Mouse (Mus musculus) MEL (cell line): ENCODE measurements at regions not wholly inside any gene's neighbourhood (a gene's known extent, or its start where the extent isn't known, plus 50 kb on each side); places are given as distances from the start of the nearest gene placed in this dataset.
A peak's percentile ranks its signal among the peaks of the same experiment; 100 is the strongest.

ENCODE experiments used
- DNase-seq: peaks from one replicate; pipeline ENCODE4 v3.0.0; 2011; ENCODE audit warnings: low read depth, low spot score
- H3K27ac ChIP-seq: 2 replicates; pipeline ENCODE4 v1.5.1; 2012; ENCODE audit warnings: low read depth, mild to moderate bottlenecking, control low read depth, low read length, moderate library complexity; ENCODE audit not compliant: control insufficient read depth
- H3K27me3 ChIP-seq, 2 experiments: fragments of 150-350 bp in 1 of 2; sonication (generic) in 1 of 2; 2 replicates each; pipeline ENCODE4 v1.6.1; 2012; ENCODE audit warnings: low read length in 2 of 2, mild to moderate bottlenecking in 2 of 2, improper control_type of control experiment in 1 of 2, moderate library complexity in 1 of 2; ENCODE audit not compliant: insufficient read depth in 2 of 2, control insufficient read depth in 1 of 2
- H3K36me3 ChIP-seq, 2 experiments: 2 replicates each; pipeline ENCODE4 v1.6.1; 2012 to 2014; ENCODE audit warnings: low read length in 2 of 2, improper control_type of control experiment in 1 of 2, inconsistent platforms in 1 of 2, mild to moderate bottlenecking in 1 of 2; ENCODE audit not compliant: insufficient read depth in 2 of 2, control insufficient read depth in 1 of 2
- H3K4me1 ChIP-seq, 2 experiments: fragments of 150-350 bp in 1 of 2; sonication (generic) in 1 of 2; 2 replicates each; pipeline ENCODE4 v1.6.1; 2012; ENCODE audit warnings: low read length in 2 of 2, improper control_type of control experiment in 1 of 2, mild to moderate bottlenecking in 1 of 2; ENCODE audit not compliant: insufficient read depth in 2 of 2, control insufficient read depth in 1 of 2
- H3K4me3 ChIP-seq, 2 experiments: fragments of 150-350 bp in 1 of 2; sonication (generic) in 1 of 2; 2 replicates each; pipeline ENCODE4 v1.5.1; 2012; ENCODE audit warnings: low read depth in 2 of 2, low read length in 2 of 2, mild to moderate bottlenecking in 2 of 2, moderate library complexity in 2 of 2, control low read depth in 1 of 2, improper control_type of control experiment in 1 of 2; ENCODE audit not compliant: control insufficient read depth in 1 of 2, insufficient read depth in 1 of 2
- H3K79me2 ChIP-seq: 2 replicates; pipeline ENCODE4 v1.6.1; 2012; ENCODE audit warnings: mild to moderate bottlenecking, low read length, moderate library complexity; ENCODE audit not compliant: control insufficient read depth, poor library complexity, insufficient read depth
- H3K9ac ChIP-seq: 2 replicates; pipeline ENCODE4 v1.6.1; 2012; ENCODE audit warnings: low read depth, mild to moderate bottlenecking, control low read depth, low read length, moderate library complexity; ENCODE audit not compliant: control insufficient read depth, poor library complexity, severe bottlenecking
- H3K9me3 ChIP-seq: fragments of 150-350 bp; sonication (generic); replicated peaks from 2 replicates; pipeline ENCODE4 v1.6.1; 2012; ENCODE audit warnings: mild to moderate bottlenecking, low read length, improper control_type of control experiment, moderate library complexity; ENCODE audit not compliant: insufficient read depth
- CHD2 ChIP-seq: IDR thresholded peaks from 2 replicates; pipeline ENCODE4 v1.6.1; 2011; ENCODE audit warnings: low read length, improper control_type of control experiment
- EP300 ChIP-seq, 2 experiments: IDR thresholded peaks; 2 replicates each; pipeline ENCODE4 v1.6.1; 2011; ENCODE audit warnings: improper control_type of control experiment in 2 of 2, low read length in 2 of 2, low read depth in 1 of 2, mild to moderate bottlenecking in 1 of 2
- ETS1 ChIP-seq: IDR thresholded peaks from 2 replicates; pipeline ENCODE4 v1.6.1; 2012; ENCODE audit warnings: low read depth, mild to moderate bottlenecking, inconsistent platforms, low read length, improper control_type of control experiment, moderate library complexity
- GATA1 ChIP-seq: IDR thresholded peaks from 2 replicates; pipeline ENCODE4 v1.6.1; 2011; ENCODE audit warnings: low read depth, low read length, improper control_type of control experiment
- HCFC1 ChIP-seq: IDR thresholded peaks from 2 replicates; pipeline ENCODE4 v1.6.1; 2012; ENCODE audit warnings: low read depth, mild to moderate bottlenecking, inconsistent platforms, low read length, improper control_type of control experiment, moderate library complexity
- JUND ChIP-seq: IDR thresholded peaks from 2 replicates; pipeline ENCODE4 v1.6.1; 2011; ENCODE audit warnings: low read depth, mild to moderate bottlenecking, improper control_type of control experiment, low read length
- MEF2A ChIP-seq: IDR thresholded peaks from 2 replicates; pipeline ENCODE4 v1.6.1; 2014; ENCODE audit warnings: low read depth, mild to moderate bottlenecking, inconsistent platforms, low read length, improper control_type of control experiment; ENCODE audit not compliant: poor library complexity, insufficient replicate concordance, severe bottlenecking; ENCODE audit errors: extremely low read depth
- POLR2AphosphoS2 ChIP-seq: IDR thresholded peaks from 2 replicates; pipeline ENCODE4 v1.6.1; 2011; ENCODE audit warnings: low read length, improper control_type of control experiment
- SIN3A ChIP-seq: IDR thresholded peaks from 2 replicates; pipeline ENCODE4 v1.6.1; 2012; ENCODE audit warnings: low read length, improper control_type of control experiment, inconsistent platforms
- SMC3 ChIP-seq: IDR thresholded peaks from 2 replicates; pipeline ENCODE4 v1.6.1; 2011; ENCODE audit warnings: low read depth, low read length, improper control_type of control experiment
- TCF12 ChIP-seq: IDR thresholded peaks from 2 replicates; pipeline ENCODE4 v1.6.1; 2014; ENCODE audit warnings: low read depth, mild to moderate bottlenecking, inconsistent platforms, low read length, improper control_type of control experiment, moderate library complexity
- USF1 ChIP-seq: IDR thresholded peaks from 2 replicates; pipeline ENCODE4 v1.6.1; 2014; ENCODE audit warnings: low read depth, mild to moderate bottlenecking, inconsistent platforms, low read length, improper control_type of control experiment, moderate library complexity
- ZKSCAN1 ChIP-seq: IDR thresholded peaks from 2 replicates; pipeline ENCODE4 v1.6.1; 2012; ENCODE audit warnings: low read depth, mild to moderate bottlenecking, inconsistent platforms, low read length, improper control_type of control experiment, moderate library complexity
- ZNF384 ChIP-seq: IDR thresholded peaks from 2 replicates; pipeline ENCODE4 v1.6.1; 2012; ENCODE audit warnings: low read depth, mild to moderate bottlenecking, inconsistent platforms, low read length, improper control_type of control experiment

DNA sequence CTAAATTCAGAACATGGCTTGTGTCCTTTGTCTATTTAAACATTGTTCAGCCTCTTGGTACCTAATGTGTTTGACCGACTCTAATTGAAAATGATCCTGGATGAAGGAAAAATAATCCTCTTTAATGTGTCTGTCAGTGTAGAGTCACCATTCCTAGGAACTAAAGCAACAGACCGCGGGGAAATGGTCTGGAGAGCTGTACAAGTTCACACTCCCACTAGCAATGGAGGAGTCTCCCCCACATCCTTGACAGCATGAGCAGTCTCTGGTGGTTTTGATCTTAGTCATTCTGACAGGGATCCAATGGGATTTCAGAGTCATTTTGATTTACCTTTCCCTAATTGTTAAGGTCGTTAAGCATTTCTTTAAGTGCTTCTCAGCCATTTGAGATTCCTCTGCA lies 403.4 kb upstream of the Ins1 start:
- no peak for TF ChIP-seq SIN3A
- no peak for TF ChIP-seq HCFC1
- TF ChIP-seq ZKSCAN1: no peak
- no peak for TF ChIP-seq MEF2A
- TF ChIP-seq USF1: no peak
- TF ChIP-seq CHD2: no peak
- TF ChIP-seq JUND: no peak
- no peak for TF ChIP-seq POLR2AphosphoS2
- TF ChIP-seq GATA1: no peak
- TF ChIP-seq, all 39 proteins: peak for 0
- H3K27me3 ChIP-seq: no peaks in the 10 kb centered on the region
- no peaks in the 10 kb centered on the region for H3K36me3 ChIP-seq
- no peak overlapping the region for H3K4me3 ChIP-seq
- H3K79me2 ChIP-seq: no peaks in the 10 kb centered on the region
- no peak for DNase-seq
- H3K27ac ChIP-seq: no peak overlapping the region
- no peak overlapping the region for H3K9ac ChIP-seq
- no peaks in the 10 kb centered on the region for H3K9me3 ChIP-seq
- H3K4me1 ChIP-seq: no peaks in the 10 kb centered on the region

DNA sequence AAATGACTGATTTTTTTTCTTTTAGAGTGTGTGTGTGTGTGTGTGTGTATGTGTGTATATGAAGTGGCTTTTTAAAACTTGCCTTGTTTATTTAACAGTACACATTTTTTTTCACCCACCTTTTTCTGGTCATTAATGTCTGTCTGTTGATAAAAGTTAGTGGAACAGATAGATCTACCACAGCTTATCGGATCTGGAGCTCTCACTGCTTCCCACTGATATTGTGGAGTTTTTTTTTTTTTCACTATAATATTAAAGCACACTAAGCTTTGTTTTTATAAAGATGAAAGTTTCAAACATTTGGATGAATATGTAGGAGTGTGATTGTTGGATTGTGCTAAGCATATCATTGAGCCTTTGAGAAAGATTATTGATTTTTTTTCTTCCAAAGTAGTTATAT lies 395.8 kb upstream of the Ins1 start:
- no peak overlapping the region for H3K27ac ChIP-seq
- no peak overlapping the region for H3K9ac ChIP-seq
- H3K4me1 ChIP-seq: 0 out of 4 replicates have a peak, but pooled peaks cover 0 to 2% of the 10 kb centered on the region in 2 experiments
- H3K4me3 ChIP-seq: peak overlapping the region in 1 of 2 experiments; percentile 24; a peak in 1 of 4 replicates
- peak; percentile 4 for DNase-seq
- no peaks in the 10 kb centered on the region for H3K27me3 ChIP-seq
- H3K79me2 ChIP-seq: no peaks in the 10 kb centered on the region
- peak; percentile 30 to 54; a peak in 2 of 4 replicates for TF ChIP-seq EP300 (IDR thresholded peaks at IDR 0.05; ENCODE audit: low read depth in 1 of 2, low read length in 2 of 2)
- peak; percentile 80 for TF ChIP-seq ZNF384
- TF ChIP-seq GATA1: peak; percentile 45
- TF ChIP-seq SMC3: no peak
- peak; percentile 56; the same call in 1 of the 2 replicates for TF ChIP-seq TCF12
- TF ChIP-seq, all 39 proteins: peak for 4
- Histone ChIP-seq H3K36me3 (peaks cover 0 to 3% of the 10 kb centered on the region in 2 experiments; a peak in 1 of 4 replicates), H3K9me3 (no peaks in the 10 kb centered on the region)

DNA sequence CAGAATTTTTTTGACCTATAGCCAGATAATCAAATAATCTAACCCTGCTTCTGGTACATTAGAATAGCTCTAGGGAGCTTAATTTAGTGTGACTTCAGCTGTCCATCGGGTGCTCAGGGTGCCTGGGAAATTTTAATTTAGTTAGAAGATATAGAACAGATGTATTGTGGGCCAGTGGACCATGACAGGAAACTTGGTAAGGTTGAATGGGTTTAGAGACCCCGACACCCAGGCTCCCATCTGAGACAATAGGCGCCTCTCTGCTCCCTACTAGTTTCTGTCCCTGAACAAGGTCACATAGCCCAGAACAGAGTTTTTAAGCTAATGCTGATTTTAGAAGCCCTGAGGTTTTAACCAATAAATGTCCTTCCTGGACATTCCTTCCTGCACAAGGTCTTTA lies 394.2 kb upstream of the Ins1 start:
- Histone ChIP-seq H3K27ac (no peak overlapping the region), H3K4me3 (peak overlapping the region in 1 of 2 experiments; percentile 24; a peak in 2 of 4 replicates), H3K9me3 (no peaks in the 10 kb centered on the region), H3K9ac (no peak overlapping the region), H3K27me3 (no peaks in the 10 kb centered on the region), H3K4me1 (0 out of 4 replicates have a peak, but pooled peaks cover 0 to 2% of the 10 kb centered on the region in 2 experiments), H3K79me2 (no peaks in the 10 kb centered on the region), H3K36me3 (peaks cover 0 to 3% of the 10 kb centered on the region in 2 experiments; a peak in 1 of 4 replicates)
- no peak for DNase-seq
- no peak for TF ChIP-seq ETS1
